Mouse (Mus musculus): ENCODE results near the gene Nr1d1.

- TF ChIP-seq CTCF (IDR thresholded peaks at IDR 0.05) (no peak), POLR2A (IDR thresholded peaks at IDR 0.05; ENCODE audit: insufficient read depth, low read depth, low read length) (no peak)
Measured at GRCm38 (mm10) chr11:98720756-98721155, 54.4 kb downstream of the Nr1d1 start.

Measured in heart, adult 2 months (tissue).